Mouse (Mus musculus): ENCODE results near the gene Ggt5. TPM values are rescaled to one million over a fixed set of nuclear protein-coding genes. Genes with fewer than 3 reads are reported as not detected.

Ggt5 gene
- polyA plus RNA-seq, 2 experiments = 0.27 to 0.65 TPM

DNA sequence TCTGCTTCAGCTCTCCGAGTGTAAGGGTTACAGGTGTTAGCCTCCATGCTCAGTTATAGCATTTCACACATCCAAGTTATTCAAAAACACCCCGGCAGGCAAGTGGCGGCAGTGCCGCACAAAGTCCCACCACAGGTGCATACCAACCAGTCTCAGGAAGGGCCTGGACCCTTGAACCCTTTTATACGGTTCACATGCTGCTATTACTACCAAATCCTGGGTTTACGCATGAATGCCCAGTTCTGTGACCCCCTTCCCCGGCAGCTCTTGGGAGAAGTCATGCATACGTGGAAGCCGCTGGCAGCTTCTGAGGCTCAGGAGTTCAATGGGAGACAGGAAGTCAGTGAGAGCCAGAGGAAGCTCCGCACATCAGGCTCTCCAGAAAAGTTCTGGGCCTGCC lies 16.0 kb upstream of the Ggt5 start:
- H3K9me3 ChIP-seq (ENCODE audit: control insufficient read depth, low read length) = no peaks in the 10 kb centered on the region
- peaks cover 0 to under 1% of the 10 kb centered on the region in 2 experiments; a peak in 1 of 4 replicates for H3K4me1 ChIP-seq (replicated peaks; ENCODE audit: control insufficient read depth in 2 of 2, insufficient read depth in 2 of 2, low read length in 1 of 2)
- ATAC-seq (ENCODE audit: insufficient read depth) (no peak), DNase-seq (ENCODE audit: low read depth in 3 of 3, low spot score in 3 of 3) (no peak)
- H3K36me3 ChIP-seq (replicated peaks; ENCODE audit: control insufficient read depth, insufficient read depth, low read depth) = no peaks in the 10 kb centered on the region
- H3K4me3 ChIP-seq (ENCODE audit: insufficient read depth in 1 of 2, low read depth in 2 of 2, low read length in 2 of 2) = no peak overlapping the region
- no peak overlapping the region for H3K4me2 ChIP-seq (ENCODE audit: low read depth)
- no peak overlapping the region for H3K27ac ChIP-seq
- WGBS (ENCODE audit: insufficient replicate concordance) = 72% methylated on average over 10 of the region's 10 CpGs
- TF ChIP-seq EP300 (IDR thresholded peaks at IDR 0.05; ENCODE audit: low read depth) (no peak), CTCF (IDR thresholded peaks at IDR 0.05; ENCODE audit: low read depth) (no peak)
- H3K9ac ChIP-seq (replicated peaks) = no peak overlapping the region
- H3K27me3 ChIP-seq (ENCODE audit: control insufficient read depth, insufficient read depth, low read length) = no peaks in the 10 kb centered on the region

- Histone ChIP-seq H3K36me3 (replicated peaks; ENCODE audit: control insufficient read depth, insufficient read depth, low read depth) (no peaks in the 10 kb centered on the region), H3K9ac (replicated peaks) (no peak overlapping the region), H3K27me3 (ENCODE audit: control insufficient read depth, insufficient read depth, low read length) (no peaks in the 10 kb centered on the region), H3K4me3 (ENCODE audit: insufficient read depth in 1 of 2, low read depth in 2 of 2, low read length in 2 of 2) (no peak overlapping the region), H3K27ac (no peak overlapping the region), H3K9me3 (ENCODE audit: control insufficient read depth, low read length) (no peaks in the 10 kb centered on the region), H3K4me1 (replicated peaks; ENCODE audit: control insufficient read depth in 2 of 2, insufficient read depth in 2 of 2, low read length in 1 of 2) (no peaks in the 10 kb centered on the region), H3K4me2 (ENCODE audit: low read depth) (no peak overlapping the region)
- no peak for ATAC-seq (ENCODE audit: insufficient read depth)
- no peak for TF ChIP-seq EP300 (IDR thresholded peaks at IDR 0.05; ENCODE audit: low read depth)
- no peak for TF ChIP-seq CTCF (IDR thresholded peaks at IDR 0.05; ENCODE audit: low read depth)
- 76% methylated on average over 9 of the region's 9 CpGs for WGBS (ENCODE audit: insufficient replicate concordance)
- DNase-seq (ENCODE audit: low read depth in 3 of 3, low spot score in 3 of 3) = no peak
These were observed 15.2 kb upstream of the Ggt5 start for GRCm38 (mm10) chr10:75573965-75574364.

DNA sequence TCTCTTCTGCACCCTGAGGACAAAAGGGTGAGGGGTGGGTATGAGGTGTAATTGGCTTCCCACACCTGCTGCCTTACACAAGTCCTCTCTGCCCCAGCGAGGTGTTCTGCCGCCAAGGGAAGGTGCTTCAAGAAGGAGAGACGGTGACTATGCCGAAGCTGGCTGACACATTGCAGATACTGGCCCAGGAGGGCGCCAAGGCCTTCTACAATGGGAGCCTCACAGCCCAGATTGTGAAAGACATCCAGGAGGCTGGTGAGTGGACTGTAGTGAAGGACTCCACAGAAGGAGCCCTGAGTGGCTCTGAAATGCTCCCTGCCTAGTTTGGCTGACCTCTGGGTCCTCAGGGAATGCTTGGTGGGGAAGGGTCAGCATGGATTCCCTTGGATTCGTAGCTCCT lies 10.0 kb upstream of the Ggt5 start:
- DNase-seq (ENCODE audit: low read depth in 3 of 3, low spot score in 3 of 3) (no peak), ATAC-seq (ENCODE audit: insufficient read depth) (no peak)
- H3K27me3 ChIP-seq (ENCODE audit: control insufficient read depth, insufficient read depth, low read length) = no peaks in the 10 kb centered on the region
- no peaks in the 10 kb centered on the region for H3K9me3 ChIP-seq (ENCODE audit: control insufficient read depth, low read length)
- H3K36me3 ChIP-seq (replicated peaks; ENCODE audit: control insufficient read depth, insufficient read depth, low read depth) = no peaks in the 10 kb centered on the region
- WGBS (ENCODE audit: insufficient replicate concordance) = 68% methylated on average over 6 of the region's 6 CpGs
- TF ChIP-seq CTCF (IDR thresholded peaks at IDR 0.05; ENCODE audit: low read depth) = no peak
- TF ChIP-seq EP300 (IDR thresholded peaks at IDR 0.05; ENCODE audit: low read depth) = no peak
- no peak overlapping the region for H3K9ac ChIP-seq (replicated peaks)
- no peak overlapping the region for H3K4me2 ChIP-seq (ENCODE audit: low read depth)
- H3K4me1 ChIP-seq (replicated peaks; ENCODE audit: control insufficient read depth in 2 of 2, insufficient read depth in 2 of 2, low read length in 1 of 2) = no peaks in the 10 kb centered on the region
- H3K4me3 ChIP-seq (ENCODE audit: insufficient read depth in 1 of 2, low read depth in 2 of 2, low read length in 2 of 2) = no peak overlapping the region
- H3K27ac ChIP-seq = no peak overlapping the region

DNA sequence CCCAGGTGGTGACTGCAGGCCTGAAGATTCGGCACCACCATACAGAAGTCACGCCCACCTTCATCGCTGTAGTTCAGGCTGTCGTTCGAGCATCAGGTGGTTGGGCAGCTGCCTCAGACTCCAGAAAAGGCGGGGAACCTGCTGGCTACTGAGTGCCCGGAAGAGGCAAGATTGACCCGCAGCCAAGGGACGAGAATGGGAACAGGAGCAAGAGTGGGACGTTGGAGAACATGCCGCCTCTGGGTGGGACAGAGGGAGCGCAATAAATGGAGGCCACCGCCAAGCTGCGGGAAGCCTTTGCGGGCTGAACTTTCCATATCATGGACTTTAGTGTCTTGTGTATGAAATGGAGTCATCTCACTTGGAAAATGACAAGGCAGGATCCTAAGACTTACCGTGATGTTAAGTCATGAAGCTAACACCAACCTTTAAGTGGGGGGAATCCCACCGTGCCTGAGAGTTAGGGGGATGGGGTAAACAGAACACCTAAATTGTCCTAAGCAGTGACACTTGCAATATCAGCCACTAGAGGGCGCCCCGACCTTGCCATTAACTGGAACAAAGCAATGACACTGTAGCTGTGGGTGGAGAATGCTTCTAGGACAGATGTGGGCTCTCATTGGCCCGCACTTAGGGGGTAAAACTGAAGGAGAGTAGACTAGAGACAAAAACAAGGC lies 3.1 kb upstream of the Ggt5 start:
- ATAC-seq (ENCODE audit: insufficient read depth) (no peak), DNase-seq (ENCODE audit: low read depth in 3 of 3, low spot score in 3 of 3) (peak; percentile 54 to 63 (median 57))
- H3K27ac ChIP-seq = no peak overlapping the region
- no peak overlapping the region for H3K4me3 ChIP-seq (ENCODE audit: insufficient read depth in 1 of 2, low read depth in 2 of 2, low read length in 2 of 2)
- TF ChIP-seq CTCF (IDR thresholded peaks at IDR 0.05; ENCODE audit: low read depth) (peak; percentile 97), EP300 (IDR thresholded peaks at IDR 0.05; ENCODE audit: low read depth) (no peak)
- H3K27me3 ChIP-seq (ENCODE audit: control insufficient read depth, insufficient read depth, low read length) = no peaks in the 10 kb centered on the region
- H3K4me2 ChIP-seq (ENCODE audit: low read depth) = no peak overlapping the region
- 19% methylated on average over 20 of the region's 20 CpGs for WGBS (ENCODE audit: insufficient replicate concordance)
- peaks cover 0 to 2% of the 10 kb centered on the region in 2 experiments; a peak in 2 of 4 replicates for H3K4me1 ChIP-seq (replicated peaks; ENCODE audit: control insufficient read depth in 2 of 2, insufficient read depth in 2 of 2, low read length in 1 of 2)
- H3K36me3 ChIP-seq (replicated peaks; ENCODE audit: control insufficient read depth, insufficient read depth, low read depth) = no peaks in the 10 kb centered on the region
- no peaks in the 10 kb centered on the region for H3K9me3 ChIP-seq (ENCODE audit: control insufficient read depth, low read length)
- H3K9ac ChIP-seq (replicated peaks) = no peak overlapping the region

DNA sequence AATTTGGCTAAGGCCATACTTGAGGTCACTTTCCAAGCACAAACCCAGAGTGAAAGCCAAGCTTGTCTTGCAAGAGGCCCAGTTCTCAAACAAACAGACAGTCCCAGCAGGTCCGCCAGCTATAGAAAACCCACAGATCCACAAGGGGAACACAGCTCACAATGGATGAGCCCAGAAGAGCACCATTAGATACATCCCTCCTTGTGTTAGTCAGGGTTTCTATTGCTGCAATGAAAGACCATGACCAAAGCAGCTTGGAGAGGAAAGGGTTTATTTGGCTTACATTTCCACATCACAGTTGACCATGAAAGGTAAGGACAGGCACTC lies 2.6 kb upstream of the Ggt5 start:
- no peak overlapping the region for H3K4me3 ChIP-seq (ENCODE audit: insufficient read depth in 1 of 2, low read depth in 2 of 2, low read length in 2 of 2)
- H3K27me3 ChIP-seq (ENCODE audit: control insufficient read depth, insufficient read depth, low read length) = no peaks in the 10 kb centered on the region
- WGBS (ENCODE audit: insufficient replicate concordance) = 78% methylated on average over 1 of the region's 1 CpGs
- no peak overlapping the region for H3K4me2 ChIP-seq (ENCODE audit: low read depth)
- H3K4me1 ChIP-seq (replicated peaks; ENCODE audit: control insufficient read depth in 2 of 2, insufficient read depth in 2 of 2, low read length in 1 of 2) = peaks cover 0 to 2% of the 10 kb centered on the region in 2 experiments; a peak in 2 of 4 replicates
- TF ChIP-seq EP300 (IDR thresholded peaks at IDR 0.05; ENCODE audit: low read depth) (no peak), CTCF (IDR thresholded peaks at IDR 0.05; ENCODE audit: low read depth) (no peak)
- no peaks in the 10 kb centered on the region for H3K9me3 ChIP-seq (ENCODE audit: control insufficient read depth, low read length)
- H3K9ac ChIP-seq (replicated peaks) = no peak overlapping the region
- ATAC-seq (ENCODE audit: insufficient read depth) = no peak
- no peak for DNase-seq (ENCODE audit: low read depth in 3 of 3, low spot score in 3 of 3)
- no peak overlapping the region for H3K27ac ChIP-seq
- H3K36me3 ChIP-seq (replicated peaks; ENCODE audit: control insufficient read depth, insufficient read depth, low read depth) = no peaks in the 10 kb centered on the region
